Mouse (Mus musculus) CH12.LX (cell line): ENCODE measurements at regions not wholly inside any gene's neighbourhood (a gene's known extent, or its start where the extent isn't known, plus 50 kb on each side); places are given as distances from the start of the nearest gene placed in this dataset.

Experiments
- DNase-seq: peaks from one replicate; pipeline ENCODE4 v3.0.0-alpha.2; 2013; ENCODE audit errors: extremely low read depth
- H3K27ac ChIP-seq: 2 replicates; pipeline ENCODE4 v1.5.1; 2012; ENCODE audit warnings: low read depth, mild to moderate bottlenecking, control low read depth, moderate library complexity; ENCODE audit not compliant: insufficient read depth
- H3K27me3 ChIP-seq: replicated peaks from 2 replicates; pipeline ENCODE3; 2012; ENCODE audit warnings: inconsistent platforms
- H3K36me3 ChIP-seq, 2 experiments: replicated peaks in 1 of 2; 2 replicates each; pipeline versions ENCODE3 to v1.6.1; 2012; ENCODE audit warnings: inconsistent platforms in 1 of 2, low read length in 1 of 2, mild to moderate bottlenecking in 1 of 2, mixed read lengths in 1 of 2, moderate library complexity in 1 of 2; ENCODE audit not compliant: control insufficient read depth in 1 of 2, insufficient read depth in 1 of 2
- H3K4me1 ChIP-seq, 2 experiments: 2 replicates each; pipeline ENCODE4 v1.6.1; 2012; ENCODE audit warnings: inconsistent platforms in 1 of 2, moderate library complexity in 1 of 2; ENCODE audit not compliant: insufficient read depth in 2 of 2, control insufficient read depth in 1 of 2
- H3K4me2 ChIP-seq: 2 replicates; pipeline ENCODE4 v1.6.1; 2012; ENCODE audit warnings: low read depth, mild to moderate bottlenecking, control low read depth; ENCODE audit not compliant: poor library complexity, insufficient read depth, severe bottlenecking
- H3K4me3 ChIP-seq, 3 experiments: fragments of 150-350 bp in 1 of 3; sonication (generic) in 1 of 3; replicated peaks in 1 of 3; 2 replicates each; pipeline versions ENCODE3 to v1.5.1; 2011 to 2012; ENCODE audit warnings: low read depth in 2 of 3, low read length in 2 of 3, mild to moderate bottlenecking in 2 of 3, moderate library complexity in 2 of 3, control low read depth in 1 of 3, improper control_type of control experiment in 1 of 3, inconsistent platforms in 1 of 3, mixed read lengths in 1 of 3; ENCODE audit not compliant: poor library complexity in 1 of 3
- H3K79me2 ChIP-seq: replicated peaks from 2 replicates; pipeline ENCODE4 v1.6.1; 2012; ENCODE audit warnings: mild to moderate bottlenecking, moderate library complexity; ENCODE audit not compliant: control insufficient read depth, poor library complexity, insufficient read depth, severe bottlenecking; ENCODE audit errors: extremely low read depth
- H3K9ac ChIP-seq: 2 replicates; pipeline ENCODE4 v1.6.1; 2012; ENCODE audit warnings: low read depth, mild to moderate bottlenecking, control low read depth, moderate library complexity; ENCODE audit not compliant: insufficient read depth
- H3K9me3 ChIP-seq: replicated peaks from 2 replicates; pipeline ENCODE3; 2012; ENCODE audit warnings: low read length, inconsistent platforms, mixed read lengths
- CTCF ChIP-seq, 2 experiments: IDR thresholded peaks in 1 of 2; conservative IDR thresholded peaks in 1 of 2; 2 replicates each; pipeline ENCODE4 v1.5.1; 2011 to 2012; ENCODE audit warnings: low read depth in 2 of 2, low read length in 2 of 2, improper control_type of control experiment in 1 of 2, inconsistent platforms in 1 of 2, mild to moderate bottlenecking in 1 of 2, moderate library complexity in 1 of 2
- ELF1 ChIP-seq: IDR thresholded peaks from 2 replicates; pipeline ENCODE4 v1.6.1; 2014; ENCODE audit warnings: low read depth, mild to moderate bottlenecking, inconsistent platforms, low read length, improper control_type of control experiment
- EP300 ChIP-seq: IDR thresholded peaks from 2 replicates; pipeline ENCODE4 v1.6.1; 2011; ENCODE audit warnings: low read length, improper control_type of control experiment
- ETS1 ChIP-seq: conservative IDR thresholded peaks from 2 replicates; pipeline ENCODE4 v1.6.1; 2012; ENCODE audit warnings: low read depth, mild to moderate bottlenecking, inconsistent platforms, low read length, improper control_type of control experiment, moderate library complexity
- GABPA ChIP-seq: IDR thresholded peaks from 2 replicates; pipeline ENCODE4 v1.6.1; 2012; ENCODE audit warnings: low read depth, low read length, improper control_type of control experiment, inconsistent platforms; ENCODE audit not compliant: insufficient replicate concordance
- IRF4 ChIP-seq: IDR thresholded peaks from 2 replicates; pipeline ENCODE4 v1.6.1; 2014; ENCODE audit warnings: low read depth, mild to moderate bottlenecking, inconsistent platforms, low read length, improper control_type of control experiment
- JUND ChIP-seq: conservative IDR thresholded peaks from 2 replicates; pipeline ENCODE4 v1.6.1; 2011; ENCODE audit warnings: low read depth, low read length, improper control_type of control experiment
- KAT2A ChIP-seq: IDR thresholded peaks from 2 replicates; pipeline ENCODE4 v1.6.1; 2012; ENCODE audit warnings: low read length, improper control_type of control experiment, inconsistent platforms; ENCODE audit not compliant: insufficient replicate concordance
- MAZ ChIP-seq: IDR thresholded peaks from 2 replicates; pipeline ENCODE4 v1.6.1; 2012; ENCODE audit warnings: low read depth, mild to moderate bottlenecking, inconsistent platforms, low read length, improper control_type of control experiment, moderate library complexity
- MEF2A ChIP-seq: IDR thresholded peaks from 2 replicates; pipeline ENCODE4 v1.6.1; 2014; ENCODE audit warnings: low read depth, mild to moderate bottlenecking, inconsistent platforms, low read length, improper control_type of control experiment, borderline replicate concordance
- NELFE ChIP-seq: IDR thresholded peaks from 2 replicates; pipeline ENCODE4 v1.6.1; 2011; ENCODE audit warnings: low read depth, low read length, improper control_type of control experiment
- NRF1 ChIP-seq: IDR thresholded peaks from 2 replicates; pipeline ENCODE4 v1.6.1; 2014; ENCODE audit warnings: low read depth, mild to moderate bottlenecking, inconsistent platforms, low read length, improper control_type of control experiment, moderate library complexity
- POLR2AphosphoS2 ChIP-seq: IDR thresholded peaks from 2 replicates; pipeline ENCODE4 v1.6.1; 2011; ENCODE audit warnings: low read depth, low read length, improper control_type of control experiment
- RAD21 ChIP-seq: IDR thresholded peaks from 2 replicates; pipeline ENCODE4 v1.6.1; 2011; ENCODE audit warnings: low read depth, mild to moderate bottlenecking, low read length, improper control_type of control experiment, moderate library complexity
- SMC3 ChIP-seq: IDR thresholded peaks from 2 replicates; pipeline ENCODE4 v1.6.1; 2011; ENCODE audit warnings: low read depth, low read length, improper control_type of control experiment
- TBP ChIP-seq: conservative IDR thresholded peaks from 2 replicates; pipeline ENCODE4 v1.6.1; 2011; ENCODE audit warnings: low read depth, low read length, improper control_type of control experiment
- USF2 ChIP-seq: conservative IDR thresholded peaks from 2 replicates; pipeline ENCODE4 v1.6.1; 2011; ENCODE audit warnings: low read depth, low read length, improper control_type of control experiment
- ZKSCAN1 ChIP-seq: IDR thresholded peaks from 2 replicates; pipeline ENCODE4 v1.6.1; 2012; ENCODE audit warnings: low read depth, inconsistent platforms, low read length, improper control_type of control experiment, borderline replicate concordance
- ZMIZ1 ChIP-seq: IDR thresholded peaks from 2 replicates; pipeline ENCODE4 v1.6.1; 2012; ENCODE audit warnings: low read depth, mild to moderate bottlenecking, inconsistent platforms, low read length, improper control_type of control experiment
- ZNF384 ChIP-seq: IDR thresholded peaks from 2 replicates; pipeline ENCODE4 v1.6.1; 2012; ENCODE audit warnings: low read depth, low read length, improper control_type of control experiment, inconsistent platforms
- dilution Hi-C: fragments of 300-500 bp; cut with MboI; formaldehyde crosslinking; loops from 2 replicates; pipeline ENCODE4 v1.14.3; 2020; ENCODE audit warnings: low sequenced_read_pairs; ENCODE audit not compliant: extremely low pct_unique_long_range_greater_than_20kb, extremely low pct_ligation_motif_present
- in situ Hi-C: fragments of 300-500 bp; cut with MboI; formaldehyde crosslinking; loops from 3 replicates; pipeline ENCODE4 v1.14.3; 2019; ENCODE audit warnings: low sequenced_read_pairs, low pct_ligation_motif_present, low pct_unique_long_range_greater_than_20kb, mixed read lengths

DNA sequence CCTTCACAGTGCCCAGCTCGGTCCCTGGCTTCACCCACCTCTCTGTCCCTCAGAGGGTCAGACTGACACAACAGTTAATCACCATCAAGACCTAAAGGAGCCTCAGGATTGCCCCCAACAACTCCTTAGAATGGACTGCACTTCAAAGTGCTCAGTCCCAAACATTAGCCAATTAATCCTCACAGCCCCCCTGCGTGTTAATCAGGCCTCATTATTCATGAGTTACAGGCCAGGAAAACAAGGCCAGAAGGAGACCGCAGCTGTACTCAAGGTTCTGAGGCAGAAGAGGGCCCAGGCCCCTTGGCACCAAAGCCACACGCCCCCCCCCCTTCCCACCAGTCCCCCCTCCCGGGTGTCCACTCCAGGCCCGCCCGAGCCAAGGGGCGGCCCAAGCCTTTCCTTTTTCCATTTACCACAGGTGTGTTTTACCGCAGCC is 2163.8 kb upstream of the Gm7489 start:
- no peak for TF ChIP-seq JUND
- H3K4me2 ChIP-seq = no peak overlapping the region
- no peaks in the 10 kb centered on the region; a peak in 1 of 4 replicates for H3K4me1 ChIP-seq
- no peak overlapping the region for H3K27ac ChIP-seq
- no peaks in the 10 kb centered on the region for H3K9me3 ChIP-seq
- H3K27me3 ChIP-seq = no peaks in the 10 kb centered on the region
- no peak overlapping the region for H3K4me3 ChIP-seq
- no peaks in the 10 kb centered on the region for H3K79me2 ChIP-seq
- in situ Hi-C loops (no loop called here), dilution Hi-C loops (no loop called here)
- no peaks in the 10 kb centered on the region for H3K36me3 ChIP-seq
- no peak overlapping the region for H3K9ac ChIP-seq
- no peak for DNase-seq

DNA sequence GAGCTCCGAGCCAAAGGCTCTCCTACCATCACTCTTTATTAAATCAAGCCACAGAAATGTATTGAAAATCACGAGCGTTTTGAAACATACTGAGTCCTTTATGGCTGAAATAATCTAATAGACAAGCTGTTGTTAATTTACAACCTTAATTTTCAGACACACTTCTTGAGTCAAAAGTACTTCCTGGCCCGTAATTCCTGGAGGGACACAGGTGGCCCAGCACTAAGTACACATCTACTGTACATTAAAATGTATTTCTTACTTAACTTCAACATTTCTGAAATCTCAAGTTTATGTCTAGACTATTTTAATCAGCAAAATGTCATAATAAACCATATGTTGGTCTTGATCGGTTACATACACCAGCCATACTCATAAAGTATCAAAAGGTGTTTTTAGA is 2163.3 kb upstream of the Gm7489 start:
- no peaks in the 10 kb centered on the region for H3K79me2 ChIP-seq
- DNase-seq = no peak
- H3K36me3 ChIP-seq = no peaks in the 10 kb centered on the region
- no peak overlapping the region for H3K9ac ChIP-seq
- H3K27me3 ChIP-seq = no peaks in the 10 kb centered on the region
- H3K4me2 ChIP-seq = no peak overlapping the region
- H3K9me3 ChIP-seq = no peaks in the 10 kb centered on the region
- H3K27ac ChIP-seq = no peak overlapping the region
- in situ Hi-C loops = no loop called here
- dilution Hi-C loops = no loop called here
- no peak overlapping the region for H3K4me3 ChIP-seq
- peaks cover 0 to 2% of the 10 kb centered on the region in 2 experiments; a peak in 1 of 4 replicates for H3K4me1 ChIP-seq
- no peak for TF ChIP-seq NELFE
- no peak for TF ChIP-seq ELF1
- no peak for TF ChIP-seq MAZ

DNA sequence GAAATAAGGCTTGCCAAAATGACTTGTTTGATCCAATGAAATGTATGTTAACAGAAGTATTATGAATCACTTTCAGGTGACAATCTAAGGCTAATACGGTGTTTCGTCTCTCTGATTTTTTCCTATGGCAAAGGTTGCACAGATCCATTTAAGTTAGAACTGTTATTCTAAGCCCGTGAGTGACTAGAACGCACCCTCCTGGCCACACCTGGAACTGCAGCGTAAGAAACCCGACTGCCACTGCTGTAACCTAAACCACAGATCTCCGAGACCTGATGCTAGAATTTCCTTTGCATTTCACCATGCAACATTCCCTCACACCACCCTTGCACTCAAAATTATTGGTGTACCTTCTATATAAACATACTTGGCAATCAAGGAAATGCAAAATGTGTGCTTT is 2160.6 kb upstream of the Gm7489 start:
- in situ Hi-C loops (no loop called here), dilution Hi-C loops (no loop called here)
- TF ChIP-seq CTCF (conservative IDR thresholded peaks at IDR 0.05 in 1 of 2, IDR thresholded peaks at IDR 0.05 in 1 of 2; ENCODE audit: low read depth in 2 of 2, low read length in 2 of 2) (peak; percentile 58 to 59), SMC3 (peak; percentile 27; the same call in 1 of the 2 replicates), RAD21 (peak; percentile 33), NELFE (no peak)

DNA sequence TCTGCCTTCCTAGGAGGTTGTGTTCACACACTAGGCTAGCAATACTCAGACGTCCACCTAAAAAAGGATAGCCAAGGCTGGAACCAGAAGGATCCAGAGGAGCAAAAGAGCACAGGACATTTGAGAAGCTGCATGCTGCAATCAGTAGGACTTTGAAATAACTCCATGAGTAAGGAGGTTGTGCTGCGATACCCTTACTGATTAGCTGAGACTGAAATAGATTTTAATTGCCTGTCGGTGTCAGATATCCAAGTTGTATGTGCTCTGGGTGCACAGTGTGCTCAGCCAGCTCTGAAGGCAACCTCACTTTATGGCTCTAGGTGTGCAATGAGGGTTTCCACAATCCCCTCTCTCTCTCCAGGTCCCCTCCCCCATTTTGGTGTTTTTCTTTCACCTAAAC is 2159.2 kb upstream of the Gm7489 start:
- Histone ChIP-seq H3K27me3 (no peaks in the 10 kb centered on the region), H3K27ac (no peak overlapping the region), H3K4me2 (no peak overlapping the region), H3K9me3 (no peaks in the 10 kb centered on the region), H3K4me1 (peaks cover under 1 to 26% of the 10 kb centered on the region in 2 experiments), H3K4me3 (no peak overlapping the region), H3K79me2 (no peaks in the 10 kb centered on the region), H3K36me3 (no peaks in the 10 kb centered on the region), H3K9ac (no peak overlapping the region)
- in situ Hi-C loops (no loop called here), dilution Hi-C loops (no loop called here)
- no peak for DNase-seq
- TF ChIP-seq ZNF384 (no peak), NRF1 (no peak), POLR2AphosphoS2 (no peak), ETS1 (no peak), RAD21 (no peak), ELF1 (no peak), MEF2A (no peak), KAT2A (no peak), EP300 (no peak), USF2 (no peak), TBP (no peak), GABPA (no peak), ZMIZ1 (no peak), IRF4 (no peak), ZKSCAN1 (no peak)

More for the DNA sequence above, 2160.6 kb upstream of the Gm7489 start:
- Histone ChIP-seq H3K27ac (no peak overlapping the region), H3K9me3 (no peaks in the 10 kb centered on the region), H3K27me3 (no peaks in the 10 kb centered on the region), H3K4me1 (peaks cover 0 to 14% of the 10 kb centered on the region in 2 experiments; a peak in 3 of 4 replicates), H3K36me3 (no peaks in the 10 kb centered on the region), H3K9ac (no peak overlapping the region), H3K4me2 (no peak overlapping the region), H3K4me3 (no peak overlapping the region), H3K79me2 (no peaks in the 10 kb centered on the region)
- DNase-seq = peak; percentile 33
